Mouse (Mus musculus) B cell, adult (primary cell): ENCODE results near the gene Tmem120b. TPM values are rescaled to one million over a fixed set of nuclear protein-coding genes. Genes with fewer than 3 reads are reported as not detected.

ENCODE experiments used
- total RNA-seq: library from RNA; stranded (reverse); gene quantifications from 4 replicates; pipeline ENCODE4 v1.2.4, GENCODE M21; 2023; ENCODE audit not compliant: inconsistent age

Gene Tmem120b
- 5.5 to 7.6 TPM (median 6.9 TPM) in 4 replicates for total RNA-seq

GRCm38 (mm10) chr5:123068115-123068514, at the start of gene Tmem120b:
TSS of gene Tmem120b (plus strand) at chr5:123068415.

DNA sequence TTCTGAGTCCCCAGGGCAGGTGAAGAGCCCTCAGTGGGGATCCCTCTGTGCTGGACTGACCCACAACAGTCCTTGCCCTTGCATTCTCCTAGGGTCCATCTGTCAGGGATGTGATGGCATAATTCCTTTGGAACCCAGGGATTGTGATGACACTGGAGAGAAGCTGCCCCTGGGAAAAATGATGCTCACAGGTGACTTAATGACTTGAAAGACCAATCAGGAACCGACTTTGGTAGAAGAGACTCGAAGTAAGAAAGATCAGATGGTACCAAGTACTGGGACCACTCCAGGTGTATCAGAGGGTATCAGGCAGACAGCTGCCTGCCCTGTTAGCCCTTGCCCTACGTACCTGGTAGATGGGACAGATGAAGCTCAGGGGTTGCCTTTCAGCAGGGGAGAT, 21.3 kb upstream of the Tmem120b start, which contains the start of gene Morn3:
TSS of gene Morn3 (minus strand) at position 101 of the 400 bp plus-strand sequence.

DNA sequence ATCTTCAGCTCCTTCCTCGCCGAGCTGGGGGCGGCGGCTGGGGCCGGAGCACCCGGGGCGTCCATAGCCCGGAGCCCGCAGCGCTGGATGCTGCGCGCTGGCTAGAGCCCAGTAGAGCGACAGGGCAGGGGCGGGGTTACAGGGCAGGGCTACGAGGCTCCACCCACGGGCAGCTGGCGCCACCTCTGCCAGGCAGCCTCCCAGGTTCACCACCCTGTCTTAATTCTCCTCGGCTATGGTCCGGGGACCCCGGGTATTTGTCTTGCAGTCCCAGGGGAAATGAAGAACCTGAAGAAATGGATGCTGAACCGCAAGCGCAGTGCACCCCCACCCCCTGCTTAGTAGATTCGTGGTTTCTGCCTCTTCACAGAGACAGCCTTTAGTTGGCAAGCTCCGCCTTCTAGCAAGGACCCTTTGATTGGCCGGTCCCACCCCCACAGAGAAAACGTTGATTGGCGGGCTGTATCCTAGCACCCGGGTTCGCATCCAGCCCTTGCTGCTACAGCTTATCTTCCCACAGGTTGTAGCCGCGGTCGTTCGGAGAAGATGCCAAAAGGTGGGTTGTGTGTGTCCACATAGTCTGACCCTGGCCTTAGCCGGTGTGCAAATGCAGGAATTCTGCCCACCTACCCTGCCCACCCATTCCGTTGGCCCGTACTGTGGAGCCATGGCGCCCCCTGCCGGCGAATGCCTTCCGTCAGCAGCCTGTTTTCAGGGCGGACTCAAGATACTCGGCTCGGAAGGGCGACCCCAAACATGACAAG, 64.3 kb downstream of the Tmem120b start, which contains the start of gene Rhof:
TSS of gene Rhof (minus strand) at position 385 of the 764 bp plus-strand sequence.

GRCm38 (mm10) chr5:123142161-123143157, 74.2 kb downstream of the Tmem120b start, which contains the start of gene Setd1b:
TSS of gene Setd1b (plus strand) at chr5:123142193.

Other genes with a start within 250 kb of the Tmem120b start
- 190 to 228 TPM (median 214 TPM) in 4 replicates for gene Anapc5, start 247.1 kb upstream of the Tmem120b start, total RNA-seq
- 33.5 to 44.7 TPM (median 37.5 TPM) in 4 replicates for gene Rnf34, start 218.4 kb upstream of the Tmem120b start, total RNA-seq
- 65.1 to 79.9 TPM (median 70.6 TPM) in 4 replicates for gene Kdm2b, start 78.6 kb upstream of the Tmem120b start, total RNA-seq
- 30.6 to 34.7 TPM (median 33.7 TPM) in 4 replicates for gene Orai1, start 53.3 kb upstream of the Tmem120b start, total RNA-seq
- not detected in 4 replicates for gene Morn3, start 21.4 kb upstream of the Tmem120b start, total RNA-seq
- 82.7 to 95.8 TPM (median 89.3 TPM) in 4 replicates for gene Rhof, start 64.3 kb downstream of the Tmem120b start, total RNA-seq
- 65.9 to 77.5 TPM (median 73.3 TPM) in 4 replicates for gene Setd1b, start 73.8 kb downstream of the Tmem120b start, total RNA-seq
- 27.2 to 34.0 TPM (median 31.5 TPM) in 4 replicates for gene Psmd9, start 101.0 kb downstream of the Tmem120b start, total RNA-seq
- gene Hpd, start 114.3 kb downstream of the Tmem120b start, total RNA-seq, result not detected in 4 replicates
- gene Wdr66, start 183.7 kb downstream of the Tmem120b start, total RNA-seq, result 0.87 to 2.4 TPM (median 1.4 TPM) in 4 replicates